Mouse (Mus musculus): Measurements from ENCODE around the gene Arf3. TPM values are rescaled to one million over a fixed set of nuclear protein-coding genes. Genes with fewer than 3 reads are reported as not detected.

Gene Arf3
- polyA plus RNA-seq, 1 experiment from 2014 or later = 49.3 TPM

DNA sequence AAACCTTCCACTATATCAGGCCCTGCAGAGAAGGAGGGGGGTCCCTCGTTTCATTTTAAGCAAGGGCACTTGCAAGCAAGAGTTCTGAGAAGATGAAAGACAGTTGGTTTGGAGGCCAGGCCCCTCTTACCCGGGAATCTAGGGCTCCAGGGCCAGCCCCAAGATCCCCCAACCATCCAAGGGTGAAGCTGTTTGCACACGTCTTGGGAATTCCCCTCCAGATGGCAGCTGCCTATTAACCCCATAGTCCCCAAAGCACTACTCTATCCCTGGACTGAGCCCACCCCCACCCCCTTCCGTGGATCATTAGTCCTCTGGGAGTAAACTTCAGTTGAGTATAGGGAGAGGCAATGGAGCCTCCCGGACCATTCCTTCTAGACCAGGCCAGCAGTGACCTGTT is 12.5 kb upstream of the Arf3 start:
- no peaks in the 10 kb centered on the region for H3K36me3 ChIP-seq
- 3% methylated on average over 5 of the region's 5 CpGs for WGBS
- H3K27ac ChIP-seq = 0 out of 2 replicates have a peak overlapping the region, but pooled peaks have one; percentile 27
- peaks cover 60% of the 10 kb centered on the region for H3K4me1 ChIP-seq
- H3K9ac ChIP-seq = no peak overlapping the region
- H3K4me3 ChIP-seq = peak overlapping the region; percentile 37
- ATAC-seq (ENCODE audit: insufficient number of reproducible peaks, low FRiP score, low TSS enrichment, low read depth) = no peak
- peaks cover 98% of the 10 kb centered on the region for H3K27me3 ChIP-seq
- no peaks in the 10 kb centered on the region for H3K9me3 ChIP-seq
- peak overlapping the region; percentile 49 for H3K4me2 ChIP-seq

DNA sequence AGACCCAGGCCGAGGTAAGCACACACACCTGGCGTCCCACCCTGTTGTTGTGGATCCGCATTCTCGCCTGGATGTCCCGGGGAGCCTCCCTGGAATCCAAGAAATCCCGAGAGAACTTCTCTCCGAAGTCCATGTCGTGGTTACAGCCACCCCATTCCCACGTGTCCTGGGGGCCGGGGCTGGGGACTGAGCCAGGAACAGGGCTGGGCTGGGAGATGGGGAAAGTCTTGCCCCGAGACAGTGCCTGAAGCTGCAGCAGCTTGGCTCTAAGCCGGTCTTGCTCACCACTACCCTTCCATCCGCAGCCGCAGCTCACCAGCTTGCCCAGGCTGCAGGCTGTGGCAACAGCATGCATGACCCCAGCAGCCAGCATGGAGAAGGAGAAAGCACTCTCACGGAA is 11.1 kb upstream of the Arf3 start:
- Histone ChIP-seq H3K27me3 (peaks cover 97% of the 10 kb centered on the region), H3K4me3 (no peak overlapping the region), H3K9me3 (no peaks in the 10 kb centered on the region), H3K36me3 (no peaks in the 10 kb centered on the region), H3K4me1 (peaks cover 53% of the 10 kb centered on the region), H3K4me2 (no peak overlapping the region), H3K27ac (no peak overlapping the region), H3K9ac (no peak overlapping the region)
- ATAC-seq (ENCODE audit: insufficient number of reproducible peaks, low FRiP score, low TSS enrichment, low read depth) = no peak
- WGBS = 15% methylated on average over 15 of the region's 15 CpGs

- H3K27ac ChIP-seq = no peak overlapping the region
- 6% methylated on average over 36 of the region's 36 CpGs for WGBS
- H3K27me3 ChIP-seq = peaks cover 88% of the 10 kb centered on the region
- no peaks in the 10 kb centered on the region for H3K36me3 ChIP-seq
- H3K4me2 ChIP-seq = peak overlapping the region; percentile 52
- H3K4me3 ChIP-seq = peak overlapping the region; percentile 32
- no peaks in the 10 kb centered on the region for H3K9me3 ChIP-seq
- H3K9ac ChIP-seq = 0 out of 2 replicates have a peak overlapping the region, but pooled peaks have one; percentile 10
- no peak for ATAC-seq (ENCODE audit: insufficient number of reproducible peaks, low FRiP score, low TSS enrichment, low read depth)
- H3K4me1 ChIP-seq = peaks cover 45% of the 10 kb centered on the region
Observed at GRCm38 (mm10) chr15:98772511-98773211, 9.6 kb upstream of the Arf3 start.

- 14% methylated on average over 12 of the region's 12 CpGs for WGBS
- H3K27me3 ChIP-seq = peaks cover 80% of the 10 kb centered on the region
- peak overlapping the region; percentile 52 for H3K4me2 ChIP-seq
- no peak for ATAC-seq (ENCODE audit: insufficient number of reproducible peaks, low FRiP score, low TSS enrichment, low read depth)
- H3K36me3 ChIP-seq = no peaks in the 10 kb centered on the region
- no peaks in the 10 kb centered on the region for H3K9me3 ChIP-seq
- peaks cover 37% of the 10 kb centered on the region for H3K4me1 ChIP-seq
- 0 out of 2 replicates have a peak overlapping the region, but pooled peaks have one; percentile 10 for H3K9ac ChIP-seq
- H3K27ac ChIP-seq = no peak overlapping the region
- H3K4me3 ChIP-seq = peak overlapping the region; percentile 32
Observed at GRCm38 (mm10) chr15:98771813-98772425, 8.9 kb upstream of the Arf3 start.

- no peaks in the 10 kb centered on the region for H3K36me3 ChIP-seq
- H3K9me3 ChIP-seq = no peaks in the 10 kb centered on the region
- no peak overlapping the region for H3K4me3 ChIP-seq
- H3K4me1 ChIP-seq = peaks cover 22% of the 10 kb centered on the region
- 19% methylated on average over 5 of the region's 5 CpGs for WGBS
- no peak overlapping the region for H3K4me2 ChIP-seq
- H3K9ac ChIP-seq = no peak overlapping the region
- H3K27me3 ChIP-seq = peaks cover 59% of the 10 kb centered on the region
- 0 out of 2 replicates have a peak overlapping the region, but pooled peaks have one; percentile 17 for H3K27ac ChIP-seq
- peak; percentile 66; the same call in 1 of the 2 replicates for ATAC-seq (ENCODE audit: insufficient number of reproducible peaks, low FRiP score, low TSS enrichment, low read depth)
Observed at GRCm38 (mm10) chr15:98768259-98768658, 5.2 kb upstream of the Arf3 start.

- no peak overlapping the region for H3K9ac ChIP-seq
- no peak overlapping the region for H3K27ac ChIP-seq
- no peak overlapping the region for H3K4me2 ChIP-seq
- 0 out of 2 replicates have a peak, but pooled peaks cover 3% of the 10 kb centered on the region for H3K36me3 ChIP-seq
- H3K4me3 ChIP-seq = no peak overlapping the region
- H3K9me3 ChIP-seq = no peaks in the 10 kb centered on the region
- peaks cover 26% of the 10 kb centered on the region for H3K4me1 ChIP-seq
- WGBS = 60% methylated on average over 4 of the region's 4 CpGs
- no peak for ATAC-seq (ENCODE audit: insufficient number of reproducible peaks, low FRiP score, low TSS enrichment, low read depth)
- H3K27me3 ChIP-seq = peaks cover 37% of the 10 kb centered on the region
Observed at GRCm38 (mm10) chr15:98765929-98766328, 2.9 kb upstream of the Arf3 start.

DNA sequence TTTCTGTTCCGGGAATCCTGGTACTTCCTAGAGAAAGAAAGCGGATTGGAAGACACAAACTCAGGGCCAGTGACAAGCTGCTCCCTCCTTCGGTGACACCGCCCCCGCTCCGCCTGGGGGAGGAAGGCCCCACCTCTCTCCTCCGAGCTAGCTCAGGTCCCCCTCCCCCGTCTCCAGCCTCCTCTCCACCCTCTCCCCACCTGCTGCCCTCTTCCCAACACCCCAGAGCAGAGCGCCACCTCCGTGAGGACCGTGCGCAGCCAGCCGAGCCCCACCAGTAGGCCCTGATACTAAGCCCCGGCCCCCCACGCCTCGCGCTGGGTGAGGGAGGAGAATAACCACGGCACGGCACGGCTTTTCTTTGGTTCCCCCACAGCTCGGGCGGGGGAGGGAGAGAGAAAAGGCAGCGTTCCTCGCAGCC is 803 bp downstream of the Arf3 start:
- Histone ChIP-seq H3K4me1 (peaks cover 20% of the 10 kb centered on the region), H3K27ac (peak overlapping the region; percentile 89), H3K9ac (peak overlapping the region; percentile 82), H3K4me2 (peak overlapping the region; percentile 76), H3K4me3 (peak overlapping the region; percentile 99), H3K9me3 (no peaks in the 10 kb centered on the region), H3K27me3 (peaks cover 15% of the 10 kb centered on the region; the same call in 1 of the 2 replicates), H3K36me3 (peaks cover 24% of the 10 kb centered on the region)
- WGBS = under 1% methylated on average over 19 of the region's 24 CpGs
- peak; percentile 70 for ATAC-seq (ENCODE audit: insufficient number of reproducible peaks, low FRiP score, low TSS enrichment, low read depth)

DNA sequence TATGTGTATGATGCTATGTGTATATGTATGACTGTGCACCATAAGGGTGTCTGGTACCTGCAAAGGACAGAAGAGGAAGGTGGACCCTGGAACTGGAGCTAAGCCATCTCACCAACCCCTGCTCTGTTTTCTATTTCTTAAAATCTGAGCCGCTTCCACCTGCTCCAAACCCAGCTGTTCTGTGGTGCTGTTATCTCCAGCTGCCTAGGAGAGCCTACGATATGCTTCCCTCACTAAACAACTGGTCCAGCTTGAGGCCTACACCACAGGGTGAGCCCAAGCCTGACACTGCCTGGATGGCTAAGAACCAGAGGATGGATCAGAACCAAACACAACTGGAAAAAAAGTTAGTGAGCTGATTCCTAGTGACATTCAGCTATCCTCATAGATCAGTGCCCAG is 8.9 kb downstream of the Arf3 start:
- Histone ChIP-seq H3K4me3 (no peak overlapping the region), H3K27me3 (no peaks in the 10 kb centered on the region), H3K4me1 (0 out of 2 replicates have a peak, but pooled peaks cover 2% of the 10 kb centered on the region), H3K9me3 (no peaks in the 10 kb centered on the region), H3K36me3 (peaks cover 19% of the 10 kb centered on the region; the same call in 1 of the 2 replicates), H3K27ac (no peak overlapping the region), H3K9ac (no peak overlapping the region), H3K4me2 (no peak overlapping the region)
- no peak; the same call in 1 of the 2 replicates for ATAC-seq (ENCODE audit: insufficient number of reproducible peaks, low FRiP score, low TSS enrichment, low read depth)
- 91% methylated on average over 2 of the region's 2 CpGs for WGBS

DNA sequence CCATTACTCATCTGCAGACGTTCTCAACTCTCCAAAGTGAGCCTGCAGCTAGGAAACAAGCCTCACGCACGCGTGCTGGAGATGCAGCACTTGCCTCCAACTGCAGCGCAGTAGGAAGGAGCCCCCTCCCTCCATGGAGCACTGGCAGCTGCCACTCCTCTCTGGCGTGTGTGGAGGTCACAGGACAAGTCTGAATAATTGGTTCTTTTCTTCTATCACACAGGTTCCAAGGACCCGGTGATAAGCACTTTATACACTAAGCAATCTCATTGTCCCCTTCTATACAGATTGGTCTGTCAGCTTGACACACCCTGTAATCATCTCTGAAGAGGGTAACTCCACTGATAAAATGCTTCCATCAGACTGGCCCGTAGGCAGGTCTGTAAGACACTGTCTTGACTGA is 10.0 kb downstream of the Arf3 start:
- no peak overlapping the region for H3K4me3 ChIP-seq
- H3K9me3 ChIP-seq = no peaks in the 10 kb centered on the region
- H3K36me3 ChIP-seq = peaks cover 10% of the 10 kb centered on the region; the same call in 1 of the 2 replicates
- 78% methylated on average over 8 of the region's 8 CpGs for WGBS
- H3K9ac ChIP-seq = no peak overlapping the region
- no peak for ATAC-seq (ENCODE audit: insufficient number of reproducible peaks, low FRiP score, low TSS enrichment, low read depth)
- no peaks in the 10 kb centered on the region for H3K27me3 ChIP-seq
- H3K4me1 ChIP-seq = 0 out of 2 replicates have a peak, but pooled peaks cover 2% of the 10 kb centered on the region
- H3K27ac ChIP-seq = no peak overlapping the region
- H3K4me2 ChIP-seq = no peak overlapping the region

- Histone ChIP-seq H3K36me3 (peaks cover 8% of the 10 kb centered on the region; the same call in 1 of the 2 replicates), H3K27me3 (no peaks in the 10 kb centered on the region), H3K4me1 (peaks cover 9% of the 10 kb centered on the region; the same call in 1 of the 2 replicates), H3K9ac (no peak overlapping the region), H3K4me2 (no peak overlapping the region), H3K27ac (no peak overlapping the region), H3K9me3 (no peaks in the 10 kb centered on the region), H3K4me3 (no peak overlapping the region)
- WGBS = 93% methylated on average over 2 of the region's 2 CpGs
- ATAC-seq (ENCODE audit: insufficient number of reproducible peaks, low FRiP score, low TSS enrichment, low read depth) = no peak
Observed at GRCm38 (mm10) chr15:98749093-98749492, 13.9 kb downstream of the Arf3 start.

DNA sequence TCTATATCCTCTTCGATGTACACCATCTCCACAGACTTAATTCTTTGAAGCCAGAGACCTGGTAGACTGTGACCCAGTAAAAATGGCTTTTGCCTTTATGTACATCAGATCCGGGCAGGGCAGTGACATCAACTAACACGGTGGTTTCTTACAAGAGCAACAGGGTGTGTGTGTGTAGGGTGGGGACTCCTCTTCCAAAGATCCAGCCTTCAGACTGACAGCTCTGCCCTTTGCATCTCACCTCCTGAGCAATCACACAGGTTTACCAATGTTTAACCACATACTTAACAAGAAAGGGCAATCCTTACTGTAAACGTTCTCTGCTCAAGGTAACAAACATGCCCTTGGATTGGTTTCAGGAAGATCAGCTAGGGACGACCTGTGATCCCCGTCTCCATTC is 15.7 kb downstream of the Arf3 start:
- Histone ChIP-seq H3K9ac (no peak overlapping the region), H3K27ac (no peak overlapping the region), H3K9me3 (no peaks in the 10 kb centered on the region), H3K4me2 (no peak overlapping the region), H3K4me1 (peaks cover 15% of the 10 kb centered on the region; the same call in 1 of the 2 replicates), H3K36me3 (peaks cover 8% of the 10 kb centered on the region), H3K4me3 (no peak overlapping the region), H3K27me3 (no peaks in the 10 kb centered on the region)
- WGBS = 82% methylated on average over 6 of the region's 6 CpGs
- no peak for ATAC-seq (ENCODE audit: insufficient number of reproducible peaks, low FRiP score, low TSS enrichment, low read depth)
